Mouse (Mus musculus): Measurements from ENCODE around the gene Mctp1.

- TF ChIP-seq CTCF (IDR thresholded peaks at IDR 0.05; ENCODE audit: extremely low read depth, insufficient read depth, low read length) (no peak), POLR2A (IDR thresholded peaks at IDR 0.05; ENCODE audit: extremely low read depth, insufficient read depth, low read length) (no peak)
Observed at GRCm38 (mm10) chr13:76523170-76523569, 138.8 kb downstream of the Mctp1 start.
